Comparison of ENCODE assay signal across 11 mouse cellular contexts in the genomic region with DNA sequence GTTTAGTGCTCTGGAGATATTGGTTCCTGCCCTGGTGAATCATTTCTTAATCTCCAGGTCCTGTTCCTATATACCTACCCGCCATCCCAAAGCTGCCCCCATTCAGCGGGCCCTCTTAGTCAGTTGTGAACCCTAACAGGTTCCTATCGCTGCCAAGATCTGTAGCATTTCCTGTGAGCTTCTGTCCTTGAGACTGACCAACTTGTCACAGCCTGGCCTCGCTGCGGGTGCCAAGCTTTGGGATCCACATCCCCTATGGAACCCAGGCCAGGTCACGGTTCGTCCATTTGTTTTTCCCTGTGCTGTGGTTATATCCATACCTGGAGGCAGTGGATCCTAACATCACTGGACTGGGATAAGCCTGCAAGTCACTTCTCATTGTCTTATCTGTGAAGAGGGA. TPM values are rescaled to one million over a fixed set of nuclear protein-coding genes. Genes with fewer than 3 reads are reported as not detected.
DNase-seq lines count a peak whose midpoint lies in the region; ATAC-seq and TF ChIP-seq lines count a peak whose summit lies in the region.
"Had no signal": no experiment of that assay in that cellular context is flagged by ENCODE, and none has a peak within 500 bp of the region (broad histone marks: within the 10 kb centered on the region; RNA-seq: fewer than 3 reads in every experiment).

No protein-coding gene starts in this region.

- peak overlapping the region; percentile 14 for H3K27ac ChIP-seq in kidney, adult 2 months (ENCODE audit: insufficient read depth, low read depth, low read length)
- H3K27ac ChIP-seq in intestine, embryonic 16.5 days (ENCODE audit: low read length) = peak overlapping the region; percentile 94
- H3K27ac ChIP-seq in hindbrain, embryonic 14.5 days = no peak overlapping the region
- H3K27ac ChIP-seq: liver, embryonic 14.5 days had no signal

- peak; percentile 65 for DNase-seq in adrenal gland, adult 2 months
- no peak for DNase-seq in adrenal gland, adult 8-10 months
- no peak for DNase-seq in kidney, adult 2 months
- DNase-seq in kidney, adult 18-20 months = no peak
- peak; percentile 45 for DNase-seq in 416B (ENCODE audit: low read depth)
- no peak for DNase-seq in hindbrain, embryonic 14.5 days (ENCODE audit: low spot score)
- DNase-seq: cerebellum, adult 8-10 months had no signal

- no peaks in the 10 kb centered on the region for H3K9me3 ChIP-seq in intestine, embryonic 16.5 days (ENCODE audit: control insufficient read depth, low read length)
- H3K9me3 ChIP-seq in hindbrain, embryonic 14.5 days (ENCODE audit: control insufficient read depth, low read length) = no peaks in the 10 kb centered on the region

- TF ChIP-seq POLR2A in kidney, adult 2 months (IDR thresholded peaks at IDR 0.05; ENCODE audit: low read depth, low read length) = no peak

- H3K36me3 ChIP-seq in kidney, adult 2 months (ENCODE audit: control insufficient read depth, insufficient read depth, low read length) = no peaks in the 10 kb centered on the region
- H3K36me3 ChIP-seq in intestine, embryonic 16.5 days (ENCODE audit: control insufficient read depth, insufficient read depth, low read length) = peaks cover 8% of the 10 kb centered on the region; the same call in 1 of the 2 replicates
- peaks cover 14% of the 10 kb centered on the region for H3K36me3 ChIP-seq in hindbrain, embryonic 14.5 days (replicated peaks; ENCODE audit: control insufficient read depth, insufficient read depth)

- H3K4me1 ChIP-seq in kidney, adult 2 months (ENCODE audit: control insufficient read depth, insufficient read depth, low read length) = peaks cover 13% of the 10 kb centered on the region; the same call in 1 of the 2 replicates
- H3K4me1 ChIP-seq in intestine, embryonic 16.5 days (ENCODE audit: control insufficient read depth, insufficient read depth, low read length) = peaks cover 63% of the 10 kb centered on the region
- H3K4me1 ChIP-seq in hindbrain, embryonic 14.5 days (replicated peaks; ENCODE audit: control insufficient read depth, insufficient read depth, low read length) = peaks cover 32% of the 10 kb centered on the region

- H3K4me3 ChIP-seq in kidney, adult 2 months (ENCODE audit: insufficient read depth, low read depth, low read length) = no peak overlapping the region
- H3K4me3 ChIP-seq in intestine, embryonic 16.5 days (ENCODE audit: low read length) = no peak overlapping the region
- H3K4me3 ChIP-seq in hindbrain, embryonic 14.5 days (replicated peaks; ENCODE audit: low read length) = no peak overlapping the region

- H3K9ac ChIP-seq in intestine, embryonic 16.5 days (ENCODE audit: low read depth, low read length) = peak overlapping the region; percentile 49; the same call in 1 of the 2 replicates
- no peak overlapping the region for H3K9ac ChIP-seq in hindbrain, embryonic 14.5 days
- H3K9ac ChIP-seq: liver, embryonic 14.5 days had no signal

- H3K27me3 ChIP-seq in kidney, adult 2 months (replicated peaks; ENCODE audit: control insufficient read depth, insufficient read depth, low read length) = no peaks in the 10 kb centered on the region
- no peaks in the 10 kb centered on the region for H3K27me3 ChIP-seq in intestine, embryonic 16.5 days (replicated peaks; ENCODE audit: control insufficient read depth, insufficient read depth, low read length)
- H3K27me3 ChIP-seq in hindbrain, embryonic 14.5 days (ENCODE audit: control insufficient read depth, insufficient read depth, low read length) = no peaks in the 10 kb centered on the region

- peak overlapping the region; percentile 79; the same call in 1 of the 2 replicates for H3K4me2 ChIP-seq in intestine, embryonic 16.5 days (ENCODE audit: low read depth, low read length)
- H3K4me2 ChIP-seq in hindbrain, embryonic 14.5 days (replicated peaks) = no peak overlapping the region

- no peak for TF ChIP-seq CTCF in kidney, adult 2 months (conservative IDR thresholded peaks at IDR 0.05; ENCODE audit: insufficient read depth, insufficient read length, low read depth, low read length)

- 66% methylated on average over 7 of the region's 7 CpGs for WGBS in kidney, adult 2 months
- WGBS in intestine, embryonic 16.5 days = 70% methylated on average over 7 of the region's 7 CpGs
- WGBS in hindbrain, embryonic 14.5 days = 92% methylated on average over 7 of the region's 7 CpGs

- ATAC-seq in intestine, embryonic 16.5 days = no peak
- ATAC-seq in cerebellum, adult (ENCODE audit: insufficient number of reproducible peaks, low FRiP score, low TSS enrichment) = no peak
- ATAC-seq in hindbrain, embryonic 14.5 days (ENCODE audit: low FRiP score) = no peak

RNA-seq across cellular contexts. Expression of gene Pwwp2b, which starts 4.3 kb away (rescaled TPM):
- total RNA-seq in adrenal gland, adult 2 months (2021) = 10 to 100 TPM in 1 of 2 experiments, 1 to 10 TPM in 1; 8.9 to 16.1 TPM
- 19.6 and 24.4 TPM in 2 replicates for polyA plus RNA-seq in adrenal gland, adult 2 months (2012; rRNA removed)
- total RNA-seq in adrenal gland, adult 8-10 months (2022) = 10 to 100 TPM; 13.5 to 20.4 (median 17.0) TPM
- 7.9 and 8.0 TPM in 2 replicates for polyA plus RNA-seq in kidney, adult 2 months (2012; rRNA removed)
- polyA plus RNA-seq in intestine, embryonic 16.5 days (2015; fragmentation: Nextera tagmentation; extraction: Ambion mirVana) = 24.3 and 26.1 TPM in 2 replicates
- polyA plus RNA-seq in hindbrain, embryonic 14.5 days (2014; fragmentation: Nextera tagmentation; extraction: Ambion mirVana) = 5.2 and 5.3 TPM in 2 replicates

RNA-seq across cellular contexts. Expression of gene Stk32c, which starts 39.5 kb away (rescaled TPM):
- total RNA-seq in adrenal gland, adult 2 months (2021) = 1 to 10 TPM; 2.8 to 3.1 TPM
- 3.1 and 7.4 TPM in 2 replicates for polyA plus RNA-seq in adrenal gland, adult 2 months (2012; rRNA removed)
- 1 to 10 TPM; 4.0 to 6.7 (median 5.4) TPM for total RNA-seq in adrenal gland, adult 8-10 months (2022)
- 3.1 and 3.2 TPM in 2 replicates for polyA plus RNA-seq in kidney, adult 2 months (2012; rRNA removed)
- polyA plus RNA-seq in intestine, embryonic 16.5 days (2015; fragmentation: Nextera tagmentation; extraction: Ambion mirVana) = 0.10 and 0.15 TPM in 2 replicates
- polyA plus RNA-seq in hindbrain, embryonic 14.5 days (2014; fragmentation: Nextera tagmentation; extraction: Ambion mirVana) = 1.2 and 2.8 TPM in 2 replicates
- total RNA-seq: megakaryocyte, adult 5-6 weeks had no signal

RNA-seq across cellular contexts. Expression of gene Lrrc27, which starts 39.8 kb away (rescaled TPM):
- total RNA-seq in adrenal gland, adult 2 months (2021) = 1 to 10 TPM; 4.1 to 8.3 TPM
- polyA plus RNA-seq in adrenal gland, adult 2 months (2012; rRNA removed) = 7.6 and 7.8 TPM in 2 replicates
- total RNA-seq in adrenal gland, adult 8-10 months (2022) = 10 to 100 TPM in 1 of 4 experiments, 1 to 10 TPM in 3; 6.5 to 10.4 (median 7.7) TPM
- polyA plus RNA-seq in kidney, adult 2 months (2012; rRNA removed) = 3.3 and 3.7 TPM in 2 replicates
- polyA plus RNA-seq in intestine, embryonic 16.5 days (2015; fragmentation: Nextera tagmentation; extraction: Ambion mirVana) = 4.0 and 4.4 TPM in 2 replicates
- polyA plus RNA-seq in hindbrain, embryonic 14.5 days (2014; fragmentation: Nextera tagmentation; extraction: Ambion mirVana) = 5.2 and 6.2 TPM in 2 replicates

Comparison
In these comparisons a context has a peak if more than half of its experiments do, and no peak if none do; other contexts are left out.
1. DNase-seq: peak in adrenal gland, adult 2 months (single experiment) and 416B (single experiment); none in adrenal gland, adult 8-10 months (single experiment), kidney, adult 2 months (single experiment), kidney, adult 18-20 months (single experiment) and hindbrain, embryonic 14.5 days (single experiment).